Mouse (Mus musculus): ENCODE measurements around the gene Efcab9. TPM values are rescaled to one million over a fixed set of nuclear protein-coding genes. Genes with fewer than 3 reads are reported as not detected.

The Efcab9 gene
- polyA plus RNA-seq, 1 experiment from 2014 or later, result 0.27 TPM

DNA sequence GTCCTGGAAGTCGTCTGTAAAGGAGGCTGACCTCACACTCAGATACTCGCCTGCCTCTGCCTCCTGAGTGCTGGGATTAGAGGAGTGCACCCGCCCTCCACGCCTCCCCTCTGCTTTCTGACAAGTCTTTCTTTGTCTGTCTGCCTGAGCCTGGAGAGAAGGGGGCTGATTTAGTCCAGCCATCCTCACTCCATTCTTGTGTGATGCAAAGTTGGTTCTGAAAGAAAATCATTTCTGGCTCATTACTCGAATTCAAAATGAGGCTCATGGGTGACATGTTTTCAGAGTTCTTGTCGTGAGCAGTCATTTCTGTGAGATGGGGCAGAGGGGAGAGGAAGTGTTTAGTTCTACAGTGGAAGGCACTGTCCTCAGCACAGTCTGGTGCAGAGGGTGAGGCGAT lies 5.1 kb upstream of the Efcab9 start:
- no peak overlapping the region for H3K4me3 ChIP-seq (ENCODE audit: low read depth, low read length)
- H3K27ac ChIP-seq (ENCODE audit: low read depth, low read length), result no peak overlapping the region
- H3K36me3 ChIP-seq (ENCODE audit: control insufficient read depth, insufficient read depth, low read length), result no peaks in the 10 kb centered on the region; the same call in 1 of the 2 replicates
- H3K4me2 ChIP-seq, result no peak overlapping the region
- ATAC-seq (replicated peaks; ENCODE audit: insufficient number of reproducible peaks, low FRiP score, low TSS enrichment), result no peak
- no peak overlapping the region for H3K9ac ChIP-seq (ENCODE audit: low read depth, low read length)
- no peaks in the 10 kb centered on the region for H3K27me3 ChIP-seq (ENCODE audit: control insufficient read depth, insufficient read depth, low read length)
- WGBS (ENCODE audit: insufficient replicate concordance), result 61% methylated on average over 7 of the region's 7 CpGs
- H3K4me1 ChIP-seq (ENCODE audit: control insufficient read depth, insufficient read depth, low read length), result peaks cover 11% of the 10 kb centered on the region
- H3K9me3 ChIP-seq (replicated peaks; ENCODE audit: control insufficient read depth, low read length), result no peaks in the 10 kb centered on the region

DNA sequence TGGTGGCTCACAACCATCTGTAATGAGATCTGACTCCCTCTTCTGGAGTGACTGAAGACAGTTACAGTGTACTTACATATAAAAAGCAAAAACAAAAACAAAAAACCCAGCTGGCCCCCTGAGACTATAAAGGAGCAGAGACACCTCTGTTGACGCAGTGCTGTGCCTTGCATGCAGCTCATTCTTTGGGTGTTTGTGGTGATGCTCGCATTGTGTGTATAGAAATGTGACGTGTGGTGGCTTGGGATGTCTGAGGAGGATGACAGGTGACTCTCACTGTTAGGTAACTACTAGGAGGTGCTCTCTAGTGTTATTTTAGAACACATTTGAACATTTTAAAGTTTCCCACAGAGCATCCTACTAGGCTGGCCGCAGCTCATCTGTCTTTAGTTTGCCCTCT lies 3.8 kb upstream of the Efcab9 start:
- Histone ChIP-seq H3K27me3 (ENCODE audit: control insufficient read depth, insufficient read depth, low read length) (no peaks in the 10 kb centered on the region), H3K9ac (ENCODE audit: low read depth, low read length) (no peak overlapping the region), H3K9me3 (replicated peaks; ENCODE audit: control insufficient read depth, low read length) (no peaks in the 10 kb centered on the region), H3K4me3 (ENCODE audit: low read depth, low read length) (no peak overlapping the region), H3K36me3 (ENCODE audit: control insufficient read depth, insufficient read depth, low read length) (no peaks in the 10 kb centered on the region; the same call in 1 of the 2 replicates), H3K4me1 (ENCODE audit: control insufficient read depth, insufficient read depth, low read length) (peaks cover 11% of the 10 kb centered on the region; the same call in 1 of the 2 replicates), H3K4me2 (no peak overlapping the region), H3K27ac (ENCODE audit: low read depth, low read length) (no peak overlapping the region)
- 89% methylated on average over 4 of the region's 4 CpGs for WGBS (ENCODE audit: insufficient replicate concordance)
- no peak for ATAC-seq (replicated peaks; ENCODE audit: insufficient number of reproducible peaks, low FRiP score, low TSS enrichment)

GRCm38 (mm10) chr11:32534453-32535075 lies 2.7 kb upstream of the Efcab9 start:
- Histone ChIP-seq H3K27ac (ENCODE audit: low read depth, low read length) (no peak overlapping the region), H3K4me2 (peak overlapping the region; percentile 100; the same call in 1 of the 2 replicates), H3K36me3 (ENCODE audit: control insufficient read depth, insufficient read depth, low read length) (no peaks in the 10 kb centered on the region; the same call in 1 of the 2 replicates), H3K27me3 (ENCODE audit: control insufficient read depth, insufficient read depth, low read length) (no peaks in the 10 kb centered on the region), H3K4me3 (ENCODE audit: low read depth, low read length) (no peak overlapping the region), H3K4me1 (ENCODE audit: control insufficient read depth, insufficient read depth, low read length) (peaks cover 11% of the 10 kb centered on the region; the same call in 1 of the 2 replicates), H3K9me3 (replicated peaks; ENCODE audit: control insufficient read depth, low read length) (no peaks in the 10 kb centered on the region), H3K9ac (ENCODE audit: low read depth, low read length) (no peak overlapping the region)
- whole genome bisulfite sequencing (ENCODE audit: insufficient replicate concordance), result 71% methylated on average over 7 of the region's 7 CpGs
- no peak for ATAC-seq (replicated peaks; ENCODE audit: insufficient number of reproducible peaks, low FRiP score, low TSS enrichment)

DNA sequence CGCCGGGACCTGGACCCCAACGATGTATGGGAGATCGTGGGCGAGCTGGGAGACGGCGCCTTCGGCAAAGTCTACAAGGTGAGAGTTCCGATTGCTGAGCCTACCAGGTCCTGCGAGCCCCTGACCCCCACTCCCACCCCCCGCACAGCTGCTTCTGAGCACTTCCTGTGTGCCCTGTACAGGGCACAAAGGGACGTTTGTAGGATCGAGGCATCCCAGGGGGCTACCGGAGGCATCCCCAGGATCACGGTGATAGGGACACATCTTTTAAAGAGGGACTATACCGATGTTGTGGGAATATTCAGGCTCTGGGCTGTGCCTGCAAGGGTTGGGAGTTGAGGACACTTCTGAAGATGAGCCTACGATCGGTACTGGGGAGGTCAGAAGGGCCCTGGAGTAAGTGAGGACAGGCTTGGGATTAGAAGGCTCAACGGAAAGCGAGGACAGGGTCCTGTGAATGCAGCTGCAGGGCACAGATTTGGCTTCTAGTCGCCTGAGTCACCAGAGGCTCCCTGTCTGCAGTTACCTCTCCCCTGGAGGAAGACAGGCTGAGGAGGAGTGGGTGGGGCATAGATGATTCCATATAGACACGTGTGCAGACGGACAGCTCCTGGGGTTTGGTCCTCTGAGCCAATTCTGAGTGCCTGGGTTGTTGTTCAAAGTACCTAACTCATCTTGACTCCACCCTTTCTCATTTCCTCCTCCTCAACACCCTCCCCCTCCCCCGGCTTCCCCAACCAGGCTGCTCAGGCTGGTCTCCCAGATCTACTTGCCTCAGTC lies 1.8 kb upstream of the Efcab9 start:
- peak overlapping the region; percentile 77 for H3K9ac ChIP-seq (ENCODE audit: low read depth, low read length)
- ATAC-seq (replicated peaks; ENCODE audit: insufficient number of reproducible peaks, low FRiP score, low TSS enrichment), result peak; percentile 51; the same call in 1 of the 2 replicates
- peaks cover 6% of the 10 kb centered on the region; the same call in 1 of the 2 replicates for H3K4me1 ChIP-seq (ENCODE audit: control insufficient read depth, insufficient read depth, low read length)
- H3K27me3 ChIP-seq (ENCODE audit: control insufficient read depth, insufficient read depth, low read length), result no peaks in the 10 kb centered on the region
- H3K27ac ChIP-seq (ENCODE audit: low read depth, low read length), result no peak overlapping the region
- no peaks in the 10 kb centered on the region for H3K9me3 ChIP-seq (replicated peaks; ENCODE audit: control insufficient read depth, low read length)
- H3K4me3 ChIP-seq (ENCODE audit: low read depth, low read length), result peak overlapping the region; percentile 69
- H3K4me2 ChIP-seq, result peak overlapping the region; percentile 100
- no peaks in the 10 kb centered on the region; the same call in 1 of the 2 replicates for H3K36me3 ChIP-seq (ENCODE audit: control insufficient read depth, insufficient read depth, low read length)
- 1% methylated on average over 24 of the region's 24 CpGs for WGBS (ENCODE audit: insufficient replicate concordance)

DNA sequence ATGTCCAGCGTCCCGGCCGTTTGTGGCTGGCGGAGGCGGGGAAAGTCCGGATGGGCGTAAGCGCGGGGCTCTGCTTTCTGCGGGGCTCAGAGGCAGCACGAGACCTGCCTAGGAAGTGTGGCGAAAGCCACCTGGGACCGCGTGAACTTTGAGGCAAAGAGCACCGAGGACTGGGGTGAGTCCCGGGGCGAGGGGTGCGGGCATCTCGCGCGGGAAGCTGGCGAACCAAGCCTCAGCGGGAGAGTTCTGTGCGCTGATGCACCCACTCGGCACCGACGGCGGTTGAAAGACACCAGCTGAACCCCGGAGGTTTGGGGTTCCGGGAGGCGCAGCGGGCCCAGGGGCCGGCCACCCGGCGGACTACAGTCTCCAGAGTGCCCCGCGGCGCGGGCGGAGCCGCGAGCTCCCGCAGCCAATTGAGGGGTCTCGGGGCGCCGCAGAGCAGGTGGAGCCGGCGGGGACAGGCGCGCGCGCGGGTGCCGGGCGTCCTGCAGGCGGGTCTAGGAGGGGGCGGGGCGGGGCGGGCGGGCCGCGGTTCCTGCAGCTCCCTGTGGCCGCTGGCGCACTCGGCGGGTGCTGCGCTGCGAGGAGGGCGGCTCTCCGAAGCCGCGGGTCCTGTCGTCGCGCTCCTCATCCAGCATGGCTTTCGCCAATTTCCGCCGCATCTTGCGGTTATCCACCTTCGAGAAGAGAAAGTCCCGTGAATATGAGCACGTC lies 1.0 kb upstream of the Efcab9 start, which contains the start of gene Stk10:
Gene Stk10 (plus strand): TSS at position 541 of the 717 bp plus-strand sequence.
- no peaks in the 10 kb centered on the region; the same call in 1 of the 2 replicates for H3K36me3 ChIP-seq (ENCODE audit: control insufficient read depth, insufficient read depth, low read length)
- peak within 1 kb of the TSS; percentile 100 for H3K4me2 ChIP-seq
- peak within 1 kb of the TSS; percentile 77 for H3K9ac ChIP-seq (ENCODE audit: low read depth, low read length)
- H3K4me1 ChIP-seq (ENCODE audit: control insufficient read depth, insufficient read depth, low read length), result peaks cover 6% of the 10 kb centered on the region; the same call in 1 of the 2 replicates
- H3K27me3 ChIP-seq (ENCODE audit: control insufficient read depth, insufficient read depth, low read length), result no peaks in the 10 kb centered on the region
- WGBS (ENCODE audit: insufficient replicate concordance), result under 1% methylated on average over 70 of the region's 82 CpGs
- 0 out of 2 replicates have a peak within 1 kb of the TSS, but pooled peaks have one; percentile 41 for H3K27ac ChIP-seq (ENCODE audit: low read depth, low read length)
- H3K4me3 ChIP-seq (ENCODE audit: low read depth, low read length), result peak within 1 kb of the TSS; percentile 69
- H3K9me3 ChIP-seq (replicated peaks; ENCODE audit: control insufficient read depth, low read length), result no peaks in the 10 kb centered on the region
- peak; percentile 84 for ATAC-seq (replicated peaks; ENCODE audit: insufficient number of reproducible peaks, low FRiP score, low TSS enrichment)

DNA sequence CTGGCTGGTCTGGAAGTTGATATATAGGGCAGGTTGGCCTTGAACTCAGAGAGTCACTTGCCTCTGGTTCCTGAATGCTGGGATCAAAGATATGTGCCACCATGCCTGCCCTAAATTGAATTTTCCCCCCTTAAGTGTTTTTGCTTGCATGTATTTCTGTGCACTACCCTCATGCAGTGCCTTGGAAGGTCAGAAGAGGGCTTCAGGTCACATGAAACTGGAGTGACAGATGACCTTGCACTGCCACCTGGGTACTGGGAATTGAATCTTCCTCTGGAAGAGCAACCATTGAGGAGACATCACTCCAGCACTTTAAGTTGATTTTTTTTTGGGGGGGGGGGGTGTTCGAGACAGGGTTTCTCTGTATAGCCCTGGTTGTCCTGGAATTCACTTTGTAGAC lies 1.7 kb downstream of the Efcab9 start:
- WGBS (ENCODE audit: insufficient replicate concordance), result 64% methylated on average over 1 of the region's 1 CpGs
- H3K27me3 ChIP-seq (ENCODE audit: control insufficient read depth, insufficient read depth, low read length), result no peaks in the 10 kb centered on the region

GRCm38 (mm10) chr11:32527006-32527405 lies 4.9 kb downstream of the Efcab9 start:
- Histone ChIP-seq H3K27ac (ENCODE audit: low read depth, low read length) (no peak overlapping the region), H3K27me3 (ENCODE audit: control insufficient read depth, insufficient read depth, low read length) (no peaks in the 10 kb centered on the region), H3K4me3 (ENCODE audit: low read depth, low read length) (no peak overlapping the region), H3K9ac (ENCODE audit: low read depth, low read length) (no peak overlapping the region), H3K36me3 (ENCODE audit: control insufficient read depth, insufficient read depth, low read length) (no peaks in the 10 kb centered on the region), H3K4me1 (ENCODE audit: control insufficient read depth, insufficient read depth, low read length) (no peaks in the 10 kb centered on the region), H3K9me3 (replicated peaks; ENCODE audit: control insufficient read depth, low read length) (no peaks in the 10 kb centered on the region), H3K4me2 (no peak overlapping the region)
- ATAC-seq (replicated peaks; ENCODE audit: insufficient number of reproducible peaks, low FRiP score, low TSS enrichment), result no peak
- 76% methylated on average over 4 of the region's 4 CpGs for WGBS (ENCODE audit: insufficient replicate concordance)

More for the DNA sequence above, 1.7 kb downstream of the Efcab9 start:
- no peak overlapping the region for H3K4me2 ChIP-seq
- ATAC-seq (replicated peaks; ENCODE audit: insufficient number of reproducible peaks, low FRiP score, low TSS enrichment), result no peak
- no peak overlapping the region for H3K9ac ChIP-seq (ENCODE audit: low read depth, low read length)
- H3K4me3 ChIP-seq (ENCODE audit: low read depth, low read length), result no peak overlapping the region
- H3K27ac ChIP-seq (ENCODE audit: low read depth, low read length), result no peak overlapping the region
- H3K4me1 ChIP-seq (ENCODE audit: control insufficient read depth, insufficient read depth, low read length), result peaks cover 6% of the 10 kb centered on the region; the same call in 1 of the 2 replicates
- H3K9me3 ChIP-seq (replicated peaks; ENCODE audit: control insufficient read depth, low read length), result no peaks in the 10 kb centered on the region
- no peaks in the 10 kb centered on the region for H3K36me3 ChIP-seq (ENCODE audit: control insufficient read depth, insufficient read depth, low read length)

DNA sequence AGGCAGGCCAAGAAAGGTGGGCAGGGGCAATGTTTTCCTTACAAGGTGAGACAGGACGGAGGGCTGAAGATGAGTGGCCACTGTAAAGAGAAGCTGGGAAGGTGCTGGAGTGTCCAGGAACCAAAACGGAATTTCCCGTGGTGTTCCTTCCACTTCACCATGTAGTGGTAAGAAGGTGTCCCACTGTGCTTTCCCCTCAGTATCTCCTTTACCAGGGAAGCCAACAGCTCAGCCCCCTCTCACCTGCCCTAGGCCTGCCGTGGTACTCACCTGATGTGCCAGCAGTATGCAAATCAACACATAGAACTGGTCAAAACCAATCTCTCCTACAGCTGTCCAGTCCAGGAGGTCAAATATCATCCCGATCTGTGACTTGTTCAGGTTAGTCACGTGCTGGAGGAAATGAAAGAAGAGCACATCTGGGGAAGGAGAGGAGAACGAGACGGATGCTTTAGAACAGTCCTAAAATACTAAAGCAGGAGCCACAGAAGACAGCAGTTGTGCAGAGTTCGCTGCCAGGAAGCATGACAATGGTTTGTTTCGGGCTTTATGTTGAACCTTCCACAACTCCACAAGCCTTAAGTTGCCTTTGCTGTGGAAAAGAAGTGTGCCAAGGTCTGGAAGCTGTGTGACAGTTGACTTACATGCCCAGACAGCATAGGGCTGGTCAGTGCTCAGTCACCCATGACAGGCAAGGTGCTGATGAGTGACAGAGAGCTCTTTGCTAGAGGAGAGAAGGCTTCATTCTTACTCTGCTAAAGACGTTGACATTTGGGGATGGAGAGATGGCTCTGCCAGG lies 7.6 kb downstream of the Efcab9 start:
- Histone ChIP-seq H3K9ac (ENCODE audit: low read depth, low read length) (no peak overlapping the region), H3K27me3 (ENCODE audit: control insufficient read depth, insufficient read depth, low read length) (no peaks in the 10 kb centered on the region), H3K4me3 (ENCODE audit: low read depth, low read length) (no peak overlapping the region), H3K9me3 (replicated peaks; ENCODE audit: control insufficient read depth, low read length) (no peaks in the 10 kb centered on the region), H3K36me3 (ENCODE audit: control insufficient read depth, insufficient read depth, low read length) (no peaks in the 10 kb centered on the region), H3K27ac (ENCODE audit: low read depth, low read length) (no peak overlapping the region), H3K4me1 (ENCODE audit: control insufficient read depth, insufficient read depth, low read length) (no peaks in the 10 kb centered on the region), H3K4me2 (no peak overlapping the region)
- no peak for ATAC-seq (replicated peaks; ENCODE audit: insufficient number of reproducible peaks, low FRiP score, low TSS enrichment)
- WGBS (ENCODE audit: insufficient replicate concordance), result 82% methylated on average over 11 of the region's 11 CpGs

Data from heart, embryonic 11.5 days (tissue).